Comparison of ENCODE assay signal across 27 mouse cellular contexts in genomic region chr10:5012004-5012403, GRCm38 (mm10). TPM values are rescaled to one million over a fixed set of nuclear protein-coding genes. Genes with fewer than 3 reads are reported as not detected.
"Had no signal": no experiment of that assay in that cellular context is flagged by ENCODE, and none has a peak within 500 bp of the region (broad histone marks: within the 10 kb centered on the region; RNA-seq: fewer than 3 reads in every experiment).

No protein-coding gene starts in this region.

- H3K9ac ChIP-seq: heart, embryonic 13.5 days; heart, embryonic 15.5 days; hindbrain, embryonic 14.5 days; kidney, embryonic 15.5 days; limb, embryonic 13.5 days; limb, embryonic 15.5 days had no signal

- H3K9me3 ChIP-seq: heart, embryonic 15.5 days; kidney, embryonic 15.5 days; limb, embryonic 13.5 days; limb, embryonic 15.5 days had no signal

- H3K27me3 ChIP-seq: heart, embryonic 13.5 days; heart, embryonic 15.5 days; kidney, embryonic 15.5 days had no signal

- H3K4me3 ChIP-seq: heart, adult 2 months; heart, embryonic 13.5 days; heart, embryonic 15.5 days; kidney, embryonic 15.5 days; limb, embryonic 13.5 days; limb, embryonic 15.5 days had no signal

- H3K4me1 ChIP-seq: heart, embryonic 13.5 days; heart, embryonic 15.5 days; kidney, embryonic 15.5 days had no signal

- H3K4me2 ChIP-seq: heart, embryonic 11.5 days; heart, embryonic 13.5 days; heart, embryonic 15.5 days; hindbrain, embryonic 14.5 days; kidney, embryonic 15.5 days; limb, embryonic 13.5 days; limb, embryonic 15.5 days had no signal

- H3K36me3 ChIP-seq: heart, embryonic 13.5 days; heart, embryonic 15.5 days; kidney, embryonic 15.5 days; limb, embryonic 13.5 days; limb, embryonic 15.5 days had no signal

- DNase-seq: gastrocnemius, postnatal 14 days; gastrocnemius, postnatal 36 days; heart, adult 11 months; heart, adult 2 months; heart, postnatal 14 days; heart, postnatal 36 days; kidney, adult 11 months; kidney, adult 2 months; kidney, adult 9 months; kidney, postnatal 14 days; kidney, postnatal 36 days; layer of hippocampus, adult 9-11 months; layer of hippocampus, postnatal 36 days; left cerebral cortex, postnatal 4 days had no signal

- H3K27ac ChIP-seq: heart, adult 2 months; heart, embryonic 13.5 days; heart, embryonic 15.5 days; hindbrain, embryonic 14.5 days; kidney, embryonic 15.5 days; kidney, postnatal 0 days; limb, embryonic 13.5 days; limb, embryonic 15.5 days had no signal

- ATAC-seq: hindbrain, embryonic 16.5 days; intestine, embryonic 16.5 days had no signal

RNA-seq across cellular contexts. Expression of gene Gm10097, which starts 57.0 kb away (rescaled TPM):
- polyA plus RNA-seq: gonadal fat pad, adult 2 months; kidney, adult 2 months; kidney, postnatal 0 days; large intestine, adult 2 months; liver, adult 2 months had no signal
